ENCODE assay signal across 11 mouse cellular contexts in genomic region chr4:95389647-95390046, GRCm38 (mm10).
DNase-seq lines count a peak whose midpoint lies in the region; ATAC-seq lines count a peak whose summit lies in the region.
"Had no signal": no experiment of that assay in that cellular context is flagged by ENCODE, and none has a peak within 500 bp of the region (broad histone marks: within the 10 kb centered on the region; RNA-seq: fewer than 3 reads in every experiment).

No protein-coding gene starts in this region.

- no peaks in the 10 kb centered on the region for H3K36me3 ChIP-seq in embryonic facial prominence, embryonic 12.5 days
- H3K36me3 ChIP-seq: embryonic facial prominence, embryonic 15.5 days; hindbrain, embryonic 15.5 days had no signal

- no peak overlapping the region for H3K9ac ChIP-seq in embryonic facial prominence, embryonic 12.5 days
- H3K9ac ChIP-seq: embryonic facial prominence, embryonic 15.5 days; hindbrain, embryonic 15.5 days had no signal

- H3K4me3 ChIP-seq in embryonic facial prominence, embryonic 12.5 days = no peak overlapping the region
- H3K4me3 ChIP-seq: embryonic facial prominence, embryonic 15.5 days; hindbrain, embryonic 15.5 days had no signal

- no peaks in the 10 kb centered on the region for H3K27me3 ChIP-seq in embryonic facial prominence, embryonic 12.5 days
- H3K27me3 ChIP-seq: embryonic facial prominence, embryonic 15.5 days; hindbrain, embryonic 15.5 days had no signal

- ATAC-seq in embryonic facial prominence, embryonic 12.5 days (ENCODE audit: insufficient number of reproducible peaks, insufficient read depth, low FRiP score, low TSS enrichment) = no peak

- H3K4me1 ChIP-seq in embryonic facial prominence, embryonic 12.5 days = peaks cover 19% of the 10 kb centered on the region
- H3K4me1 ChIP-seq: hindbrain, embryonic 15.5 days had no signal

- H3K27ac ChIP-seq in embryonic facial prominence, embryonic 12.5 days = 0 out of 2 replicates have a peak overlapping the region, but pooled peaks have one; percentile 31
- H3K27ac ChIP-seq: embryonic facial prominence, embryonic 15.5 days; hindbrain, embryonic 15.5 days had no signal

- H3K4me2 ChIP-seq in embryonic facial prominence, embryonic 12.5 days (replicated peaks) = no peak overlapping the region
- H3K4me2 ChIP-seq: embryonic facial prominence, embryonic 15.5 days; hindbrain, embryonic 15.5 days had no signal

- no peaks in the 10 kb centered on the region for H3K9me3 ChIP-seq in embryonic facial prominence, embryonic 12.5 days
- H3K9me3 ChIP-seq: embryonic facial prominence, embryonic 15.5 days; hindbrain, embryonic 15.5 days had no signal

- DNase-seq in gastrocnemius, adult 18-20 months (ENCODE audit: low spot score) = peak; percentile 51
- DNase-seq in gastrocnemius, postnatal 10 days = no peak
- DNase-seq in kidney, adult 8-10 months = peak; percentile 43 to 70
- DNase-seq in lung, postnatal 25 days (ENCODE audit: low spot score) = peak; percentile 56
- no peak for DNase-seq in frontal cortex, postnatal 10 days (ENCODE audit: low spot score in 2 of 2)
- no peak for DNase-seq in MN1 (ENCODE audit: low spot score)
- DNase-seq in cerebellum, adult 9-10 months = no peak
- DNase-seq: adrenal gland, postnatal 10 days had no signal

- 21% methylated on average over 2 of the region's 2 CpGs for WGBS in embryonic facial prominence, embryonic 12.5 days

Comparison
In these comparisons a context has a peak if more than half of its experiments do, and no peak if none do; other contexts are left out.
1. DNase-seq: peak in gastrocnemius, adult 18-20 months (single experiment), kidney, adult 8-10 months (2 of 2) and lung, postnatal 25 days (single experiment); none in gastrocnemius, postnatal 10 days (single experiment), frontal cortex, postnatal 10 days (0 of 2), MN1 (single experiment) and cerebellum, adult 9-10 months (single experiment).